Mouse (Mus musculus): ENCODE results near the gene Il4.
"Not testable (repeated sequence)": the region's sequence is repeated elsewhere in the genome, so short reads cannot be mapped to it uniquely, and the experiment has no call there.

Il4 gene

DNA sequence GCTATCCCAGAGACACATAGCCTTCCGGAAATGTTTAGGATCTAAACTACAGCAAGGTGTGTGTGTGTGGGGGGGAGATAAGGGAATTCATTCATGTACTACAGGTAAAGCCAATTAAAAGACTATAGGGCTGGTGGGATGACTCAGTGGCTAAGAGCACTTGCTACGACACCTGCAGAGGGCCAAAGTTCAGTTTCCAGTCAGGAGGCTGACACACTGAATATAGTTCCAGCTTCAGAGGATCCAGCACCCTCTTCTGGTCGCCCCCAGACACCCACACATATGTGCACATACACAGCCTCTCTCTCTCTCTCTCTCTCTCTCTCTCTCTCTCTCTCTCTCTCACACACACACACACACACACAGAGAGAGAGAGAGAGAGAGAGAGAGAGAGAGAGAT is 60.5 kb downstream of the Il4 start:
- DNase-seq, result not testable (repeated sequence)

DNA sequence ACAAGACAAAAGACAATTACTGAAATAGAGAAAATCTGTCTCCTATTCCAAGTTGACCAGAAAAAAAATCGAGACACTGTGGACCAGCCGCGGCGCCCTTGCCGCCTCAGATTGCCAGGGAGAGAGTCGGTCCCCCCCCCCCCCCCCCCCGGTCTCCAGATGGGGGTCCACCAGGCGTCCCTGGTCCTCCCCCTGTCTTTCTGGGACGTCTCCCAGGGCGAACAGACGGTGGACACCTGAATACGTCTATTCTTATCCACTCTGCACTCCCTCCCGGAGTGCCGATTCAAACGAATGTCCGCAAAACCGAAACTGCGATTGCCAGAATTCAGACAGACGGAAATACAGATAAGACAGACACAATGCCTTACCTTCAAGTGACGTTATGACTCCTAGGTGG is 61.9 kb downstream of the Il4 start:
- not testable (repeated sequence) for DNase-seq
